Mouse (Mus musculus): ENCODE measurements around the gene Dap. TPM values are rescaled to one million over a fixed set of nuclear protein-coding genes. Genes with fewer than 3 reads are reported as not detected.

Gene Dap
- total and polyA plus RNA-seq, 3 experiments = 12.6 to 69.8 (median 15.1) TPM

DNA sequence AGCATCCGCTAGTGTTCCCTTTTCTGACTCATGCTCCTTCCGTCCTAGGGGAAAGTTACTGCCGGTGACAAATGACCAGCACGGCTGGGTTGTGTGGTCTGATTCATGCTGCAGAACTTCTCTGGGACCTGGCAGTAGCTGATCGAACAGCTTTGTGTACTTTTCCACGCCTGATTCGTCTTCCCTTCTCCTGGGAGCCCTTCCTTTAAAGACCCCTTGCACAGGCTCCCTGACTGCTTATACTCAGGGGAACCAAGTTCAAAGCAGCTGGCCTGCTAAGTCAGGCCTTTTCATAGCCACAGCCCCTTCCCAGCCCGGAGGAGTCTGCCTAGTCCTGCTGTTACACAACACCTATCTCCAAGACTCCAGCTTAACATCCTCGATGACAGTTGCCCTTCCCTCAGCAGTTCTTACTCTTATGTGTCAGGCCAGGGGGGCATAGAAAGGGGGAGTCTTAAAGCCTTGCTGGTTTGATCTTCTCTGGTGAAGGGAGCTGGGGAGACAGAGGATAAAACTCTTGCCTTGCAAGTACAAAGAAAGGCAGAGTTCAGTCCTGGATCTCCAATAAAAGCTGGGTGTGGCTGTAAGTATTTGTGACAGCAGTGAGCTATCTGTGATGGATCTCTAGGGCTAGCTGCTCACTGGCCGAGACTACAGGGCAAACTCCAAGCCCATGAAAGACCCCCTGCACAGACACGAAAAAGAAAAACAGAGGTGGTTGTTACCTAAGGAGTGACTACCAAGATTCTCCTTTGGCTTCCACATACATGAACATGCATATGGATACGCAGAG is 39.3 kb upstream of the Dap start:
- H3K79me2 ChIP-seq (replicated peaks; ENCODE audit: control insufficient read depth, extremely low read depth, insufficient read depth, poor library complexity, severe bottlenecking) = no peaks in the 10 kb centered on the region
- no peak overlapping the region for H3K27ac ChIP-seq (ENCODE audit: insufficient read depth, low read depth)
- H3K9ac ChIP-seq (ENCODE audit: insufficient read depth, low read depth) = no peak overlapping the region
- no peaks in the 10 kb centered on the region for H3K36me3 ChIP-seq (replicated peaks in 1 of 2; ENCODE audit: control insufficient read depth in 1 of 2, insufficient read depth in 1 of 2, low read length in 1 of 2)
- H3K4me3 ChIP-seq (replicated peaks in 1 of 3; ENCODE audit: low read depth in 2 of 3, low read length in 2 of 3, poor library complexity in 1 of 3) = no peak overlapping the region
- H3K27me3 ChIP-seq (replicated peaks) = no peaks in the 10 kb centered on the region
- no peak for TF ChIP-seq SIN3A (IDR thresholded peaks at IDR 0.05; ENCODE audit: low read length)
- TF ChIP-seq PAX5 (IDR thresholded peaks at IDR 0.05; ENCODE audit: low read length) = no peak
- no peak for TF ChIP-seq ETS1 (conservative IDR thresholded peaks at IDR 0.05; ENCODE audit: low read depth, low read length)
- no peak for TF ChIP-seq MAFK (IDR thresholded peaks at IDR 0.05; ENCODE audit: insufficient replicate concordance, low read length)
- no peak for TF ChIP-seq NELFE (IDR thresholded peaks at IDR 0.05; ENCODE audit: low read depth, low read length)
- no peak for TF ChIP-seq RCOR1 (conservative IDR thresholded peaks at IDR 0.05; ENCODE audit: low read depth, low read length)
- no peak for TF ChIP-seq ELF1 (IDR thresholded peaks at IDR 0.05; ENCODE audit: low read depth, low read length)
- TF ChIP-seq ZMIZ1 (IDR thresholded peaks at IDR 0.05; ENCODE audit: low read depth, low read length) = no peak
- no peak for TF ChIP-seq NRF1 (IDR thresholded peaks at IDR 0.05; ENCODE audit: low read depth, low read length)
- no peak for TF ChIP-seq TBP (conservative IDR thresholded peaks at IDR 0.05; ENCODE audit: low read depth, low read length)
- TF ChIP-seq POLR2A (IDR thresholded peaks at IDR 0.05; ENCODE audit: low read depth, low read length) = no peak
- no peak for TF ChIP-seq IRF4 (IDR thresholded peaks at IDR 0.05; ENCODE audit: low read depth, low read length)
- TF ChIP-seq RAD21 (IDR thresholded peaks at IDR 0.05; ENCODE audit: low read depth, low read length) = no peak
- TF ChIP-seq TCF12 (IDR thresholded peaks at IDR 0.05; ENCODE audit: low read depth, low read length) = no peak
- TF ChIP-seq ZKSCAN1 (IDR thresholded peaks at IDR 0.05; ENCODE audit: borderline replicate concordance, low read depth, low read length) = no peak
- no peak for TF ChIP-seq POLR2AphosphoS2 (IDR thresholded peaks at IDR 0.05; ENCODE audit: low read depth, low read length)
- TF ChIP-seq USF2 (conservative IDR thresholded peaks at IDR 0.05; ENCODE audit: low read depth, low read length) = no peak
- peaks cover 4 to 8% of the 10 kb centered on the region in 2 experiments; a peak in 3 of 4 replicates for H3K4me1 ChIP-seq (ENCODE audit: control insufficient read depth in 1 of 2, insufficient read depth in 2 of 2)
- dilution Hi-C loops (cut with MboI; ENCODE audit: extremely low pct_ligation_motif_present, extremely low pct_unique_long_range_greater_than_20kb, low sequenced_read_pairs) = no loop called here
- no peak overlapping the region for H3K4me2 ChIP-seq (ENCODE audit: insufficient read depth, low read depth, poor library complexity, severe bottlenecking)
- DNase-seq (ENCODE audit: extremely low read depth) = no peak
- H3K9me3 ChIP-seq (replicated peaks; ENCODE audit: low read length) = no peaks in the 10 kb centered on the region
- in situ Hi-C loops (cut with MboI; ENCODE audit: low pct_ligation_motif_present, low pct_unique_long_range_greater_than_20kb, low sequenced_read_pairs) = no loop called here

DNA sequence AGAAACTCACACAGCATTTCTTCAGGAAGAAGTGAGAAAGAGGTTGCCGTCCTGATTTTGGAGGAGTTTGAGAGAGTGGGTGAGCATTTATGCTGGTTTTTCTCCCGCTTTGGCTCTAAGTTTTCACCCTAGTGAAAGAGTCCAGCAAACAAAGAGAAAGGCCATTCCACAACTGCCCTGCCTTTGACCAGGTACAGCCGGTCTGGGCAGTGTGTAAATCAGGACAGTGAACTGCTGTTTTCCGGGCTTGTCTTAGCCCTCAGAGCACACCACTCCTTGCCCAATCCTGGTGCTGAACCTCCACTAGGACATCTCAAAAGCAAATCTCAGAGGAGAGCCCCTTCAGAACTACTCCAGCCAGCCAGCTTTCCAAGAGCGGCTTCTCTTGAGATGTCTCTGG is 38.6 kb upstream of the Dap start:
- Histone ChIP-seq H3K4me1 (ENCODE audit: control insufficient read depth in 1 of 2, insufficient read depth in 2 of 2) (peaks cover 4 to 8% of the 10 kb centered on the region in 2 experiments; a peak in 3 of 4 replicates), H3K27me3 (replicated peaks) (no peaks in the 10 kb centered on the region), H3K36me3 (replicated peaks in 1 of 2; ENCODE audit: control insufficient read depth in 1 of 2, insufficient read depth in 1 of 2, low read length in 1 of 2) (no peaks in the 10 kb centered on the region), H3K9ac (ENCODE audit: insufficient read depth, low read depth) (no peak overlapping the region), H3K4me3 (replicated peaks in 1 of 3; ENCODE audit: low read depth in 2 of 3, low read length in 2 of 3, poor library complexity in 1 of 3) (no peak overlapping the region), H3K79me2 (replicated peaks; ENCODE audit: control insufficient read depth, extremely low read depth, insufficient read depth, poor library complexity, severe bottlenecking) (no peaks in the 10 kb centered on the region), H3K9me3 (replicated peaks; ENCODE audit: low read length) (peaks cover 3% of the 10 kb centered on the region), H3K27ac (ENCODE audit: insufficient read depth, low read depth) (no peak overlapping the region), H3K4me2 (ENCODE audit: insufficient read depth, low read depth, poor library complexity, severe bottlenecking) (no peak overlapping the region)
- dilution Hi-C loops (cut with MboI; ENCODE audit: extremely low pct_ligation_motif_present, extremely low pct_unique_long_range_greater_than_20kb, low sequenced_read_pairs) (no loop called here), in situ Hi-C loops (cut with MboI; ENCODE audit: low pct_ligation_motif_present, low pct_unique_long_range_greater_than_20kb, low sequenced_read_pairs) (no loop called here)
- DNase-seq (ENCODE audit: extremely low read depth) = no peak
- no peak for TF ChIP-seq ELF1 (IDR thresholded peaks at IDR 0.05; ENCODE audit: low read depth, low read length)
- TF ChIP-seq GABPA (IDR thresholded peaks at IDR 0.05; ENCODE audit: insufficient replicate concordance, low read depth, low read length) = no peak
- TF ChIP-seq JUND (conservative IDR thresholded peaks at IDR 0.05; ENCODE audit: low read depth, low read length) = no peak
- TF ChIP-seq POLR2AphosphoS2 (IDR thresholded peaks at IDR 0.05; ENCODE audit: low read depth, low read length) = no peak
- TF ChIP-seq MAZ (IDR thresholded peaks at IDR 0.05; ENCODE audit: low read depth, low read length) = no peak
- TF ChIP-seq MAX (IDR thresholded peaks at IDR 0.05; ENCODE audit: low read length) = no peak
- TF ChIP-seq ZC3H11A (IDR thresholded peaks at IDR 0.05; ENCODE audit: low read depth, low read length) = no peak
- no peak for TF ChIP-seq TCF12 (IDR thresholded peaks at IDR 0.05; ENCODE audit: low read depth, low read length)
- no peak for TF ChIP-seq ZMIZ1 (IDR thresholded peaks at IDR 0.05; ENCODE audit: low read depth, low read length)
- no peak for TF ChIP-seq USF2 (conservative IDR thresholded peaks at IDR 0.05; ENCODE audit: low read depth, low read length)
- TF ChIP-seq CHD2 (IDR thresholded peaks at IDR 0.05; ENCODE audit: low read length) = no peak
- TF ChIP-seq ZKSCAN1 (IDR thresholded peaks at IDR 0.05; ENCODE audit: borderline replicate concordance, low read depth, low read length) = no peak
- TF ChIP-seq BHLHE40 (IDR thresholded peaks at IDR 0.05; ENCODE audit: low read depth, low read length) = no peak
- no peak for TF ChIP-seq MEF2A (IDR thresholded peaks at IDR 0.05; ENCODE audit: borderline replicate concordance, low read depth, low read length)
- TF ChIP-seq MXI1 (IDR thresholded peaks at IDR 0.05; ENCODE audit: low read depth, low read length) = no peak
- no peak for TF ChIP-seq ZNF384 (IDR thresholded peaks at IDR 0.05; ENCODE audit: low read depth, low read length)
- no peak for TF ChIP-seq KAT2A (IDR thresholded peaks at IDR 0.05; ENCODE audit: insufficient replicate concordance, low read length)
- TF ChIP-seq RCOR1 (conservative IDR thresholded peaks at IDR 0.05; ENCODE audit: low read depth, low read length) = no peak

Measured in CH12.LX (cell line).